Mouse (Mus musculus): ENCODE data around the gene Ergic3.

Gene Ergic3

GRCm38 (mm10) chr2:156066126-156066525 lies 58.3 kb downstream of the Ergic3 start:
- WGBS: 39% methylated on average over 10 of the region's 10 CpGs
